Mouse (Mus musculus) kidney, postnatal 10 days (tissue): ENCODE measurements around the gene Hcn1.

Experiments
- DNase-seq: peaks from one replicate; pipeline ENCODE4 v3.0.0; 2021; ENCODE audit warnings: mixed read lengths

The Hcn1 gene

DNA sequence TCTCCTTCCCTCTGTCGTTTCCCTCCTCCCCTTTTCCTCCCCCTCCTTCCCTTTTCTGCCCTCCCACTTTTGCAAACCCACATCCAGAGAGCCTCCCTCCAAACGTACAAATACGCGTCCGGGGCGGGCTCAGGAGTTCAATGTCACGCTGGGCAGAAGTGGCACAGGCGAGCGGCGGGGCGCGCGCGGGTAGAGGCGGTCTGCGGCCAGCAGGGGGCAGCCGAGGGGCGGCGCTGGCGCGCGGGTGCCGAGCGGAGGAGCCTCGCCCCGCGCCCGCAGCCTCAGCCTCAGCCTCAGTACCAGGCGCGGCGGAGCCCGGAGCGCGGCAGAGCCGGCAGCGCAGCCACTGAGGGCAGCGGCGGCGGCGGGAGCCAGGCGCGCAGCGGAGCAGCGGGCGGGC, at the start of gene Hcn1:
Gene Hcn1, plus strand, starts transcription at position 140 of the 400 bp plus-strand sequence.
- DNase-seq, result peak; percentile 75

DNA sequence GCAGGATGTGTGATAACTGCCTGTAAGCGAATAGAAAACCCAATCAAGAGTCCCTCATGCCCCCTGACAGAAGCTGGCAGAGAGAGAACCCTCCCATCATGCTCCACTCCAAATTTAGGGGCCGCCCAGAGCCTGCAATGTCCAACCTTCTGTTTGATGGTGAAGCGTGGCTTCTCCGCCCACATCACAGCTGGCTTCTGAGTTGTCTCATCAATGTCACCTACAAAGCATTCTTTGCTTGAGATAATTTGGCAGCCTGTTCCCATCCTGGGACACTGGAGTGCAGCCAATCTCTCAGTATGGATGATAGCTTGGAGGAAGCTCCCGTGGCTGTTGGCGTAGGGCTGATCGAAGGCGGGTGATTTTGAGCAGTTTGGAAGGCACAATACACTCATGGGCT, 34.9 kb upstream of the Hcn1 start:
- DNase-seq, result no peak

DNA sequence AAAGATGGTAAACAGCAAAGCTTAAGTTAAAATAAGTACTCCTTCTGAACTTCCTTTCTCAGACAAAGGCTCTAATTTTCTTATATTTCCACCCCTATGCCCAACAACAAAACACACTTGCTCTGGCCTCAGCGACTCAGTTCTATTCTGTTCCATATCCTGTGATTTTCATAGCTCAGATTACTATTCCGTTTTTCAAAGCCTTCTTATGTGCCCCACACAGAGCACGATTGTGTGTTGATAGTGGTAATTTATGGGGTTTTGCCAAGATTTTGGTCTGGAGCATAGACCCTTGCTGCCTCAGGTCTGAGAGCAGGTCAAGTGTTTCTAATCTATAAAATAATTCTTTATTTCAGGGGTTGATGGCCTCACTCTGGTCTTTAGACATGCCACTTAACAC, 30.4 kb upstream of the Hcn1 start:
- no peak for DNase-seq

DNA sequence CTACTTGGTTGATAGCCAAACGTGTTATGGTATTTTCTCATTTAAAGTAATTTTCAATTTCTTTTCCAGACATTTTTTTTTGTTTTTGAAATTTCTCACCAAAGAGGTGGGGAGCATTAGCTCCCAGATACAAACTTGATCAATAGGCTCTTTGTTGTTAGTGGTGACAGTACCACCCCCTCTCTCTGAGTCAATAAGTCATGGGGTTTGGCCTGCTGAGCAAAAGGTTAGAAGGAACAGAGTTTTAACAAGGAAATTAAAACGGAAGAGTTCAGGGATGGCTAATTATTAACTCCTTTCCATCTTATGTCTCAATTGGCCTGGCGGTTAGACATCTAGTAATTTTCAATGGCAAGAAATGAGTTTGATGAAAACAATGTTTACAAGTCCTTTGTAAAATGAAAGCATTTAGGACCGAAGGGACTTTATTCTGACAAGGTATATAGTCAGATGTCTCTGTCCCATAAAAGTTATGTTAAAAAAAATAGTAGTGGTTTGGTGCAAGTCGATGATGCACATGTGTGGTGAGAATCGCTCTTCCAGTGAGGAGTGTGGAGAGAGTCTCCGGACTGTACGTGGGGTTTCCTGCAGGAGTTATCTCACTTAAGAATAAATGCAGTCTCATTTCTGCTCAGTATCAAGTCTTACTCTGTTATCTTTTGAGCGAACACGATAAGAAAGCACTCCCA, 7.5 kb upstream of the Hcn1 start:
- DNase-seq, result no peak

DNA sequence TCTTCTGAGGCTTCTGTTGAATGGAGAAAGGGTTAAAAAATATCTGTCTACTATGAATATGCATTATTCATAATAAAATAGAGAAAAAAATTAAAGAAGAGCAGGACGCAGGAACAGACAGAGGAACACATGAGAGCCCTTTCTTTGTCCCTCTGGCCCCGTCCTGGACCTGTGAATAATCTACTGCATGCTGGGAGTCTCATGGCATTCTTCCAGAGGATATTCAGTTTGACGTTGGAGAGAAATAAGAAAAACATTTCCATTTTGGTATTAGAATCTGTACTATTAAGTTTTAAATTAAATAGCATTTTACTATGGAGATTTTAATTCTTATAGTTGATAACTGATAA, 7.0 kb upstream of the Hcn1 start:
- no peak for DNase-seq

DNA sequence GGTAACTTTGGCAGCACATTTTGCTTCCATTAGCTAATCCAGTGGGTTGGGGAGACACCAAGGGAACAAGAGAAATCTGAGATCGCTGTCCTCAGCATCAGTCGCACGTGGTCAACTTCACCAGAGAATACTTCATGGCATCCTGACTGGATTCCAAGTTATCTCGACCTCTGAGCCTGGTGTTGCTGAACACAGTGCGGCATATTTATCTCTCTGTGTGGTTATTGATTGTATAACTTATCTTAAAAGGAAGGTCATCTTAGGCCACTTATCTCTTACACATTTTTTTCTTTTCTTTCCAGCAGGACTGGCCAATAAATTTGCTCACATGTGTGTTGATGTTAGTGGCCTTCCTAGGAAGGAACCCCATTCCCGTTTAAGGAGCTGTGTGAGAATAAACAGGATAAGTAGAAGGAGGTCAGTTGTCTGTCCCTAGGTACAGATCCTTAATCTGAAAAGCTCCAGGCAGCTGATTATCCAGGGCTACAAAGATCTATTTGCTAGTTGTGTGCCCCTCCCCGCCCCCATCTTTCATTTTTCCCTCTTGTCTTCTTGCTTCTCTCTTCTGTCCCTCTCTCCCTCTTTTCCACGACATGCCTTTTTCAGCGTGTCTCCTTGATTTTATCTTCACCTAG, 672 bp upstream of the Hcn1 start:
- DNase-seq, result no peak

DNA sequence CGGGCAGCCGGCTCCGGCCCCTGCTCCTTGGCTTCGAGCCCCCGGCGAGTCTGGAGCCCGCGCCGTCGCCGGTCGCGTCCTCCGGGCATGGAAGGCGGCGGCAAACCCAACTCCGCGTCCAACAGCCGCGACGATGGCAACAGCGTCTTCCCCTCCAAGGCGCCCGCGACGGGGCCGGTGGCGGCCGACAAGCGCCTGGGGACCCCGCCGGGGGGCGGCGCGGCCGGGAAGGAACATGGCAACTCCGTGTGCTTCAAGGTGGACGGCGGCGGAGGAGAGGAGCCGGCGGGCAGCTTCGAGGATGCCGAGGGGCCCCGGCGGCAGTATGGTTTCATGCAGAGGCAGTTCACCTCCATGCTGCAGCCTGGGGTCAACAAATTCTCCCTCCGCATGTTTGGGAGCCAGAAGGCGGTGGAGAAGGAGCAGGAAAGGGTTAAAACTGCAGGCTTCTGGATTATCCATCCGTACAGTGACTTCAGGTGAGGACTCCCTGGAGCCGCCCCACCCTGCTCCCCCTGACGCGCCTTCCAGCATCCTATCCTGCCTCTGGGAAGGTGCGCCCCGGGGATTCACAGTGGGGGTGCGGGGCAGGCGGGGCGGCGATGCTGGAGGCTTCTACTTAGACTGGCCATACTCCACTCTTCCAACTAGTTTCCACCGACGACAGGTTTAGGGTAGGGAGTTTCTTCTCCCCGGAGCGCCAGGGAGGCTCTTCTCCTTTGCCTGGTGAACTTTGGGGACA, 668 bp downstream of the Hcn1 start:
- DNase-seq, result no peak

DNA sequence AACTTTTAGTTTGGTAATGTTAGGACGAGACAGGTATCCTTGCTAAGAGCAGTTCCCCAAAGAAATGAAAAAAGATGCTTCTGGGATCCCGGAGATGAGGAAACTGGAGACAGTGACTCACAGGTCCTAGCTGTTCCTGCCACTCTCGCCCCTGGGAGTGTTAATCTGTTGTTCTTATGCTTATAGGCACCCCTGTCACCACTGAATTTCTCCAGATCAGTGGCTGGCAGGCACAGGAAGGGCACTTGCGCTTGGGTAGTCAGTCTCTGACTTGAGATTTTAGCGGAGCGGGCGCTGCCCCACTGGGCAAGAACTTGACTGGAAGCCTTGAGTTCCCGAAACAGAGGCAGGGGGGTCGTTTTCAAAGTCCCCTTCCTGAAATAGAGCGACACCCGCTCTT, 1.3 kb downstream of the Hcn1 start:
- DNase-seq, result no peak

DNA sequence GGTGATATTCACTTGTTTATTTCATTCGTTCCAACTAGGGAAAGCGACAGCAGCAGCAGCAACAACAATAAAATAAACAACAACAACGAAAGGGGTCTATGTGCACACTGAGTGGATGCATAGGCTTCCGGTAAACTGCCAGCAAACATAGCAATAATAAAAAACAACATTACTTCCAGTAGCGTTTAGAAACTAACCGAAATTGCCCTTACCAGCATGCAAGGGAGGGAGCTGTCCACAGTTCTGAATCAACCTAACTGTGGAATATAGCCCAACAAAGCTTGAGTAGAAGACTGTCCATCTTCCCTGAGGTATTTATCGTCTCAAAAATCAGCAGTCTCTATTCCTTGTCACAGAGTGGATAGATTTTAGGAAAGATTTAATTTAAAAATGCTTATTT, 2.0 kb downstream of the Hcn1 start:
- DNase-seq, result peak; percentile 57

DNA sequence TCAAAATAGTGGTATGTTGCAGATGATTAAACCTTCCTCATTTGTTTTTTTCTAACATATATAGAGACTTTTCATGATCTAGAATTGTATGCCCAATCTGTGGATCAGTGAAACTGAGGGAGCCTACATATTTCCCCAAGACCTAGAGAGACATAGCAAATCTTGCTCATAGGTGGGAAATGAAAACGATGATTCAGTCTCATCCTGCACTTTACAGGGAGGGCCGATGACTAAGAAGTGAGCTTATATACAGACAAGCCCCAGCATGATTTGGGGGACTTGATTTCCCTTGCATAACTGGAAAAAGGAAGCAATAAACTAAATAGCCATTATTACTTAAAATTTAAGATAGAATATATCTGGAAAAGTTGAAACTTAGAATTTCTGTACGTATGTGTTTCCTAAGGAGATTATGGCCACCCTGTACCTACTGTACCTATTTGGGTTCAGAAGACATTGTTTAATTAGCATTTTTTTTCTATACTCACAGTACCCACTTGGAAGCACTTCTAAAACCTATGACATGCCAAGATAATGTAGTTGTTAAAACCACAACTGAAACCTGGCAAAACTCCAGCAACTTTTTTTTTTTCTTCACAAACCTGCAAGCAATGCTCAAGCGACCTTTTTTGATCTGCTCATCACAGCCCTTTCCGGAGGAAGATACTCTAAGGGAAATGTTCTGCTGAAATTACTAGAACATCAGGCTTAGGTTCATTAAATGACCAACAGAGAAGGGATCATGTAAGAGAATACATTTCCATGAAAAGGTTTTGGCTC, 3.0 kb downstream of the Hcn1 start:
- no peak for DNase-seq

DNA sequence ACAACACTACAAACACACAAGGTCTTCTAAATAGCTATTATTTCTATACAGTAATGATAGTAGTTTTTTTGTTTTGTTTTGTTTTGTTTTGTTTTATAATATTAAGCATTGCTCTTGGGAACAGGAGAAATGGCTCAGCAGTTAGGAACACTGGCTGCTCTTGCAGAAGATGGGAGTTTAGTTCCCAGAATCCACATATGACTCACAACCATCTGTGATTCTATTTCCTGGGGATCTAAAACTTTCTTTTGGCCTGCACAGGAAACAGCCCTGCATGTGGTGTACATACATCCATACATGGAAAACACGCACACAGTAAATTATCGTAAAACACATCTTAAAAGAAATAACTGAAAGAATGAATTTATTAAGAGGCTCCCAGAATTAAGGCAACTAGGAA, 9.8 kb downstream of the Hcn1 start:
- DNase-seq, result no peak

DNA sequence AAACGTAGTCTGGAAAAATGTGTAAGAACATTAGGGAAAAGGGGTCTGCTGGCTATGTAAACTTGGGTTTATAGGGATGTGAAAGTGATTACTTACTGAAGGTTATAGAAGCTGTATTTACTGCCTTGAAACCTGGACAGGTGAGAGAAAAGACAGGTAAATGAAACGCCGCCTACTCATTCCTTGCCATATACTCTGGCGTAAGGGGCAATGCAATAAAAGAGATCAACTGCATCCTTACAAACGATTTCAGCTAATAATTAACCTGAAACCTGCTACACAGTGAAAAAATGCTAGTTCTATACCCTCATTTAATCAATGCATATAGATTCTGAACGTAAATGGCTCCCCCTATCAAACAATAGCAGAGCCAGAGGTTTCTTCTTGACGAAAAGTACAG, 17.4 kb downstream of the Hcn1 start:
- no peak for DNase-seq

DNA sequence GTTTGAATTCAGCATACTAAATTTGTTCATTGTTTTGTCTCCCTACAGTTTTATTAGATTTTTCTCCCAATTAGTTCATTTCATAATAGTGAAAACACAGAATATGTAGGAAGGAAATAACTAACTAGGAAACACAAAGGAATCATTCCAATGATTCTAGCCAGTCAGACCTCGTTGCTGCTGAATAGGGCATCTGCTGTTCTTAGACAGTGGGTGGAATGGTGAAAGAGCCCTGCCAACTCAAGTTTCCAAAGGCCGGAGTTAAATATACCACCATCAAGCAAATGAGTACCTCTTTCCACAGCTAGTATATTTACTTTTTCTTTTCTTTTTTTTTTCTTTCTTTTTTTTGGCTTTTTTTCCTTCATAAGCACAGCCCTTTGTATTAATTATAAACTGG, 55.4 kb downstream of the Hcn1 start:
- no peak for DNase-seq

DNA sequence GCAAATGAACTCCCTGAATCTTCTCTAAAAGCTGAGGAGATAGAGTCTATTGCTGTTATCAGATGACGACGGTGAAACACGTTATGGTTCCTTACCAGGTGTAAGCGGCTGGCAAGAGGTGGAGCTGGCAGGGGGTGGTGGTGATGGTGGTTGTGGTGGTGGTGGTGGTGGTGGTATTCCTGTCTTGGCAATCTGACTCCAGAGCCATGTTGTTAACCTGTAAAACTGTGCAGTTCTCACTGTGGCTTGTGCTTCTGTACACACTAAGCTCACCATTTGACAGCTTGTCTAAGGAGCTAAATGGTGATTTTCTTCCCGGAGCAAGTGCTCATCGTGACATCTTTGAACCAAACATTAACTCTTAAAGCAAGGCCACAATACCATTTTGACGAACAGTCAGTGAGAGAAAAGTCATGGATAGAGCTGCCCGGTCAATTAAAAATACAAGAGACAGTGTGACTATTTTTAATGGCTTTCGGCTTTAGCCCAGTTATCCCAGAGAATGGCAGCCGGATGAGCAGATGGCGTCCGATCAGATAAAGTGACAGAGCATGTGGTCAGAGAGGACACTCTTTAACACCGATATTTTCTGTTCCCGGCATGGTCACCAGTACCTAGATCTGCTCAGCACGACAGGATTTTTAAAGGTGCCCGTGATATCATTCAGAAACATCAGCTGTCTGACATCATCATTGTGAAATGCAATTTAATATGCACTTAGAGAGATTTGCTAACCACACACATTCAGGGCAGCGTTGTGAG, 56.5 kb downstream of the Hcn1 start:
- DNase-seq, result no peak

DNA sequence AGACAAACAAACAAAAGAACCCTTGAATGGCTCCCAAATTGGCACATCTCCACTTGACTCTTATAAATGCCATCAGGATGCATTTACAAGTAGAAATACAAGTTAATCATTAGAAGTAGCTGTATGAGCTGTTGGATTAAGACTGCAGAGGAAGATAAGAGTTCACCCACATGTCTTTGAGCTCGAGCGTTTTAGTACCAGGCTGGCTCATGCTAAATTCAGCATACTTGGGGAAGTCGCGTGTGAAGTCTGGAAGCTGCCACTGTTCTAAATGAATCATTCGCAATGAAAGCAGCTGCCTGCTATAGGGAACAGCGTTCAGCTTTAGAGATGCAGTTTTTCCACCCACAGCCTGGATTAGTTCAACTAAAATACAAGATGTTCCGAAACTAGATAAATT, 57.4 kb downstream of the Hcn1 start:
- DNase-seq, result no peak

DNA sequence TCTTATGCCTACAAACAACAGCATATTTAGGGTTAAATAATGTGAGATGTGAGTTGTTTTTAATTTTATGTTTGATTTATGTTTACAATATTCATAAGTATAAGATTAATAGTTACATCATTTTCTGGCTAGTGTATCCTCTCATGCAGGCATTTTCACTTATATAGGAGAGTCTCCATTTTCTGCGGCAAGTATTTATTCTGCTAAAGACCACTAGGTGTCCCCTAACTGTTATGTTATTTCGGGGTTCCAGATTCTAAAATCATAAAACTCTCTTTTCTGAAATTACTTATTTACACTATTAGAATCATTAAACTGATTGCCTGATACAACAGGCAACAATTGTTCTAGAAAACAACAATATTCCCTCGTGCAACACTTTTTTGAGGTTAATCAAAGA, 60.5 kb downstream of the Hcn1 start:
- DNase-seq, result no peak

DNA sequence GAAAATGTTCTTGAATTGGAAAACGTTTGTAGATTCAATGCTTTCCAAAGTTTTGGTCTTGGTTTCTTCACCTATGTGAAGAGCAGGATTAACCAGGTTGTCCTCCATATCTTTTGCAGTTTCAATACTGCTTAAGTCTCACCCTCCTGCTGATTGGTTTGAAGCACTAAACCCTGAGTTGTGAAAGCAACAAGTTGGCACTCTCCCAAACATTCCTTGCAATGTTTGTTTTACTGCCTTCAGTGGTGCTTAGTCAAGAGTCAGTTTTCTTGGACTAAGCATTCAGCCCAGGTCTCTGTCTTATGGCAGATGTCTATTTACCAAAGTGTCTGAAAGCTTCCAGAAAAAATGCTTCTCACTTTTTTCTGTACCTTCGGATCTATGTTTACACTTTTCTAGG, 67.2 kb downstream of the Hcn1 start:
- no peak for DNase-seq

DNA sequence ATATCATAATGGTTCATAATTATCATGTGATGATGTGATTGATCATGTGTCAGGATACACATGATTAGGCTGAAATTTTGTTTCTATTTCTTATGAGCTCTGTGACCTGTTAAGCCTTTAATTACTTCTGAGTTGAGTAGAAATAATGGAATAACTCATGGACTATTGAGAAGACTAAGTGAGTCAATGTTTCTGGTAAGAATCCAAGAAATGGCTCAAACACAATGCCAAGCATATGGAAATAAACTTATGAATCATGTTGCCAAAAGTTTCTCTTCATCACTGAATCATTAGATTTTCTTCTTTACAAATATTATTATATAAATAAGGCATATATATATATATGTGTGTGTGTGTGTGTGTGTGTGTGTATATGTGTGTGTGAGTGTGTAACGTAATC, 69.7 kb downstream of the Hcn1 start:
- no peak for DNase-seq

DNA sequence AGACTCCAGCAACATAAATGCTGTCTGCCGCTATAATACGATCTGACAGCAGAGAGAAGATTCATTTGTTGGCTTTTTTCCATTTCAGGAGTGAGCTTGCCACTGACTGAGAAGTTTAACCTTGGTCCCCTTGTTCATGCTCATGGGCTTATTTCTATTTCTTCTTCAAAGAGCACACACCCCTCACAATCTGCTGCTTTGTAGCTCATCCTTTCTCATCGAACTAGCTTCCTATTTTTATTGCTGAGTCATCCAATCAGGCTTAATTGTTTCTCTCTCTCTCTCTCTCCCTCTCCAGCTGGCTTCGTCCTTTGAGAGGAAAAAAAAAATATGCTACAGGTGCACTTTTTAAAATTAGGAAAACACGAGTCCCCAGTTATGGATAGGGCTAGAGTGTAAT, 74.3 kb downstream of the Hcn1 start:
- DNase-seq, result no peak

DNA sequence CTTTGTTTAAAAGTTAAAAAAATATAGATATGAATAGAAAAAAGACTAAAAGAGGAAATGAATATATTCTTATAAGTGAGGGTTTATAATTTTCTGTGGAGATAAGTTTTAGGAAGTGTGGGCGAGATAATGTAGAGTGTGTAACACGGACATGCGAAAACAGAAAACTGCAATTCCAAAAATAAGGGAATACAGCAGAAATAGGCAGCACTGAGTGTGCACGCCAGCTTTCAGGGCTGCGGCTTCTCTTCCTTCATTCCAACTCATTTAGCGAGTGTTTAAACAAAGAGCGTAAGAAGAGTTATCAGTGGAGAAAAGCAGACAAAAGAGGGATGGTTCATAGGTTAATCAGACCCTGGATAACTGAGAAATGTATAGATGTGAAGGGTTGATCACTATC, 85.5 kb downstream of the Hcn1 start:
- no peak for DNase-seq

DNA sequence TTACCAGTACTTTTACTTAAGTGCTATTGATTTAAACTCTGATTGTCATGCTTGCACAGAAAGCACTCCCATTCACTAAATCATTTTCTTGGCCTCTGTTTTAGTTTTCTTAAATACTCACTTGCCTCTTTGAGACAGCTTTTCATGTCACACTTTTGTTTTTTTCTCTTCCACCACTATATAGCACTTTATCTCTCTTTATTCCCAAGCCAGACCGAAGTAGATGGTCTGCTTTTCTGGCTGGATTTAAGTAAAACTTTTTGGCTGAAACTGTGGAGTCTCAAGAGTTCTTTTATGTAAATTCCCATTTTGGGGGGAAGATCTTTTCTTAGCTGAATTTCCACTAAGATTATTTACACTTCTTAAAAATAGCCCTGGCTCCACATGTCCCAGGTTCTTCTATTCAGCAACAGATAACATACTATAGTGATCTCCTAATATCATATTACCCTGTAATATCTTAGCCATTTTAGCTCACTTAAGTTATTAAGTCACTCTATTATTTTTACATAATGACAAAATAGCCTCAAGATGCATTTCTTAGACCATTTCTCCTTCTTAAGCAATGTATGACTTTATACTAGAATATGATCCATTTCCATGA, 92.7 kb downstream of the Hcn1 start:
- DNase-seq, result no peak

DNA sequence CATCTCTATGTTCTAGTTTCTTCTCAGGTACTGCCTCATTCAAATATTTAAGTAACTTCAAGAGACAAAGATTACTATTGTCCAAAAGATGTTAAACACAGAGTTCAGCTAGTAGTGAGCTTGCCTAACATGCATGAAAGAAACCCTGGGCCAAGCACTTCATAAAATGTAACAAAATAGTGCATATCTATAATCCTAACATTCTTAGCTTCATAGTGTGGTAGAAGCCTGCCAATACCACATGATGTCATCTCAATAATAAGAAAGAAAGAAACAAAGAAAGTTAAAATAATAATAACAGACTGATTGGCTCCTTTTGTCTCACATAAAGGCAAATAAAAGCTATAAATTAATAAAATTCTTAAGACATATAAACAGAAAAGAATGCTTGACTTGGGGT, 103.5 kb downstream of the Hcn1 start:
- no peak for DNase-seq

DNA sequence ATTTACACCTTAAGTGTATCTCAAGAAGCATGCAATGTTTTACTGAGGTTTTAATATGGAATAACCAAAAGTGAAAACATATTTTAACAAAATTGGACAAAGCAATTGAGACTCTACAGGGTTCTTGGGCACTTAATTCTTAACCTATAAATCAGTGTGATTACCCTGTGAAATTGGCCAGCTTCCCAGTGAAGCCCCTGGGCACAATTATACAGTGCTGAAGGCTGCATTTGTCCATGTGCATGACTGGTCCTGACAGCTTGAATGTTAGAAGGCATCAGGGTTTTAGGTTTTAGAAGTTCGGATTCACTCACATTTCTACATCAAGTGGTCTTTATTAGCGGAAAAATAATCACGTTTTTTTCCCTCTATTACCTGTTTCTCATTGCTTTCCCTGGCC, 103.9 kb downstream of the Hcn1 start:
- no peak for DNase-seq
